Mouse (Mus musculus): ENCODE results near the gene Olfr457. TPM values are rescaled to one million over a fixed set of nuclear protein-coding genes. Genes with fewer than 3 reads are reported as not detected.
"Not testable (repeated sequence)": the region's sequence is repeated elsewhere in the genome, so short reads cannot be mapped to it uniquely, and the experiment has no call there.

Olfr457 gene
- total RNA-seq (2021): not detected
- long read RNA-seq, experiment 1: 0 reads
- long read RNA-seq, experiment 2: 0 reads

GRCm38 (mm10) chr6:42476235-42476634 lies at the start of gene Olfr457:
Olfr457 (minus strand) TSS chr6:42476335.
- no peak for DNase-seq (ENCODE audit: low spot score)

DNA sequence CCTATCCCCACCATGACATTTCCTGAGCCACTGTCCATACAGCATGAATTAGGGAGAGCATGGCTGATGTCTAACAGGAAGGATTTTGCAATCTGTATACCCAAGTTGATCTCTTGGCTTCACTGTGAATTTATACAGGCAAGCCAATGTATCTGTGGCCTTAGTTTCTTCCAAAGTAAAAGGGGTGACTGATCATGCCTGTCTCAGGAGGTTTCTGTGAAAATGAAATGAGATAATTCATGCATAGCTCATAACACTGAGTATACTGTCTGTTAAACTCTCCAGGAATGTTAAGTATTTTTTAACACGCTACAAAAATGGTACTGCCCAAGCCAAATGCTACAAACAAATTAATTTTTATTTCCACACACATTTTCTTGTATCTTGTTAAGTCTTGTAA lies 37.3 kb upstream of the Olfr457 start:
- no peak for DNase-seq (ENCODE audit: low spot score)

DNA sequence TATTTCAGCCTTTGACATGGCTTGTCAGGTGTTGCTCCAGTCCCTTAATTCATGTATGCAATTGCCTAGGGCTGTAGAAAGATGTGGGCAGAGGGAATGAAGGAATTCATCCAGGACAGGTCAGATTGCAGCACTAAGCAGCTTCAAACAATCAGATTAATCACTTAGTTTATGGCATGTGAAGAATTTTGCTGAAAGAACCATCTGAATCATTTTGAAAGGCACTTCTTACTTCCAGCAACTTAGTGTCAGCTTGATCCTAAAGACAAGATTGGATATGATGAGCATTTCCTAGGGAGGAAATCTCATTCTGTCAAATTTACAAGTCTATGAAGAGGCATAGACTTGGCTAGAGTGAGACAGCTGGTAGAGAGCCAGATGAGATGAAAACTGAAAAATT lies 33.2 kb upstream of the Olfr457 start:
- DNase-seq (ENCODE audit: low spot score): no peak

DNA sequence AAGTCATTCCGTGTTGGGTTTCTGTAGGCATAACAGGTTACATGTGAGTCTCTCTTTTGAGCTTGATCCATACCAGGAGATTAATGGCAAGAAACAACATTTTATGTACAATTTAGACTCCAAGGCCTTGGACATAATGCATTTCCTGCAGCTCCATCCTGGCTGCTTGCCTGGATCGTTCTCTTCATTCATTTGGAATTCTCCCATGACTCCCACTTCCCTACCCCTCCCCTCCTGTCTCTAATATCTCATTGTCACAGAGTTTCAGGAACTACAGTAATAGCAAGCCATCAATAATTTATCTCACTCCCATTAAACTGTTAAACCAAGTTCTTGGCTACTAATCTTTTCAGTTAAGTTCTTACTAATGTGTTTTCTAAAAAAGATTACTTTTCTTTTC lies 27.3 kb upstream of the Olfr457 start:
- DNase-seq (ENCODE audit: low spot score): no peak

DNA sequence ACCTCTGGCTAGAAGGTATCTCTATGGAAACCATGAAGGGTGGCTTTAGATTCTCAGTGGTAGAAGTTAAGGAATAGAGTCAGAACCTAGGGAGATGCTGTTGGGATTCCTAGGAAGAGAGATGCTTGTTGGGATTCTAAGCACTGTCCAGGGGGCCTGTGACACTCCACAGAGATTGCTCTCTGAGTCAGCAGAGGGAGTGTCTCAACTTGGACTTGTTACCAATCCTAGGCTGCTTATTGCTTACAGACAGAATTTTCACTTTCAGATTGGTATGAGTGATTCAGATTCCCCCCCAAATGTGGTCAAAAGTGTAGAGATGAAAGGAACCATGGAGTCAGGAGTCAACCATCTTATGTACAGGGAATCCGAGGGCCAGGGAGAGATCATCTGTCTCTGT lies 13.6 kb upstream of the Olfr457 start:
- no peak for DNase-seq (ENCODE audit: low spot score)

DNA sequence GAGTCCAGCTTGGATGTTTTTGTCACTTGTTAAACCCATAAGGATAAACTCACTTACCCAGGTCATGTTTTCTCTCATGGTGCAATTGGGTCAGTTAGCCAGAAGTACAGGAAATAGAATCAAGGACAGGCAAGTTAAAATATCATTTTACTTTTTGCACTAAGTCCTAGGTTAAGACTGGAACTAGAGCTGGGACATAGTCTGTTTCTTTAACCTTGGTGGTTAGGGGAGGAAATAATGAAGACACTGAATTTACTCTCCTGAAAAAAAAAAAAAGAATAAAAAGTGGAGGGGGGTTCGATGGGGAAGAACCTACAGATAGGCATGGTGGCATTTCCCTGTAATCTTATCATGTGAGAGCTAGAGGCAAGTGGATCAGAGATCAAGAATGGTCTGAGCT lies 11.0 kb upstream of the Olfr457 start, which contains the start of gene Olfr456:
Gene Olfr456 (minus strand): TSS at position 101 of the 400 bp plus-strand sequence.
- no peak for DNase-seq (ENCODE audit: low spot score)

GRCm38 (mm10) chr6:42484633-42485032 lies 8.5 kb upstream of the Olfr457 start:
- no peak for DNase-seq (ENCODE audit: low spot score)

DNA sequence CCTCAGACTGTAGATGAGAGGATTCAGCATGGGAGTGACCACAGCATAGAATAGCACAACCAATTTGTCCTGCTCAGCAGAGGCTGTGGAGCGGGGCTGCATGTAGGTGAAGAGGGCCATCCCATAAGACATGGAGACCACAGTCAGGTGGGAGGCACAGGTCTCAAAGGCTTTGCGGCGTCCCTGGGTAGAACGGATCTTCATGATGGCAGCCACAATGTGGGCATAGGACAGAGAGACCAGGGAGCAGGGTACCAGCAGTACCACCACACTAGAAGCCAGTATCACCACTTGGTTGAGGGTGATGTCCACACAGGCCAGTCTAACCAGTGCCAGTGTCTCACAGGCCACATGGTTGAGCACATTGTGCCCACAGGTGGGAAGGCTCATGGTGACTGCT lies 4.8 kb downstream of the Olfr457 start:
- not testable (repeated sequence) for DNase-seq (ENCODE audit: low spot score)

GRCm38 (mm10) chr6:42470542-42470941 lies 5.6 kb downstream of the Olfr457 start:
- DNase-seq (ENCODE audit: low spot score): no peak

GRCm38 (mm10) chr6:42465096-42465495 lies 11.0 kb downstream of the Olfr457 start, which contains the start of gene Olfr458:
Olfr458 (minus strand) TSS chr6:42465196.
- DNase-seq (ENCODE audit: low spot score): no peak

DNA sequence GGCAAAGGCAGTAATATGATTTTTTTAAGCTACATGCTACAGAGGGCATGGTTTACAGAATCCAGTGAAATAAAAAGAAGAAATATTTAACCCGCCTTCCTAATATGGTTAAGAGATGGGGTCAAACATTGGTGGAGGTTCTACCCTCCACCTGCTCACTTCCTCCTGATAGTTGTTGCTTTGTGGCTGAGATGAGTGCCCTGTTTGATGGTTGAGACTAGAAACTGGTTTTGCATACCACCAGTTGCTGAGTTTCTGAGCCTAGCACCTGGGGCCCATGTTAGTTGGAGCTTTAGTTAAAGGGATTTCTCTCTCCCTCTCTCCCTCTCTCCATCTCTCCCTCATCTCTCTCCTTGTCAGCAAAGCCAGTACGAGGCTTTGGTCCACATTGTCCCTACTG lies 28.8 kb downstream of the Olfr457 start:
- no peak for DNase-seq (ENCODE audit: low spot score)

DNA sequence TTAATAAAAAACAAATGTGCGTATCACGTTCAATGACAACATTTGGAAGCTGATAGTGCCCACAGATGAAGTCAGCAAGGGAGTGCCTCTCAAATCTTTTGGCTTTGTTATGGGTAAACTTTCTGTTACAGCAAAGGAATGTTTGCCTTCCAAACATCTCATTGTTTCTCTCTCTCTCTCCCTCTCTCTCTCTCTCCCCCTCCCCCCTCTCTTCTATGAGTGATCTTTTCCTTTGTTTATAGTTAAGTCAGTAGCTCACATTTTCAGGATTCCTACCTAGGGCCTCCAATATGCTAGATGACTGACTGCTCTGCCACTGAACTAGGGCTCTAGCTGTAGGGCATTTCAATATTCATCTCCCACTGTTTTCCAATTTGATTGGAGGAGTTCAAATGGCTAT lies 31.6 kb downstream of the Olfr457 start:
- DNase-seq (ENCODE audit: low spot score): no peak

DNA sequence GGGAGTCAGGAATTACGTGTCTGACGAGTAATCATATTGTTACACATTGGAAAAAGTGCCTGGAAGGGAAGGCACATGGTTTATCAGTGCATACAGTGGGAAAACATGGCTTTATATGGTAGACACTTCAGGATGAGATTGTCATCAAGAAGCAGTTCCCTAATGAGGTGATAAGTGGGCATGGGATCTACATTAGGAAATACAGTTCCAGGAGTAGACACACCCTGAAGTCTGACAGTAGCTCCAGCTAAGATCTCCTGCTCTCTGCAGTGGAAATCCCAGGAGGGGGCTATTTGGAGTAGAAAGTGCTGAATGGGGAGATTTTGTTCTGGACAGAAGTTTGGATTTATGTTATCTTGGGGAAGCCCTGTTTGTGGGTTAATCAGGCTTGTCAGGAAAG lies 34.7 kb downstream of the Olfr457 start:
- DNase-seq (ENCODE audit: low spot score): no peak

GRCm38 (mm10) chr6:42435490-42435889 lies 40.6 kb downstream of the Olfr457 start:
- DNase-seq (ENCODE audit: low spot score): no peak

GRCm38 (mm10) chr6:42434446-42434845 lies 41.7 kb downstream of the Olfr457 start, which contains the start of gene Tas2r126:
Tas2r126 (plus strand) TSS chr6:42434535.
- no peak for DNase-seq (ENCODE audit: low spot score)

GRCm38 (mm10) chr6:42433554-42433953 lies 42.6 kb downstream of the Olfr457 start:
- DNase-seq (ENCODE audit: low spot score): no peak

GRCm38 (mm10) chr6:42426337-42426736 lies 49.8 kb downstream of the Olfr457 start:
- DNase-seq (ENCODE audit: low spot score): no peak

DNA sequence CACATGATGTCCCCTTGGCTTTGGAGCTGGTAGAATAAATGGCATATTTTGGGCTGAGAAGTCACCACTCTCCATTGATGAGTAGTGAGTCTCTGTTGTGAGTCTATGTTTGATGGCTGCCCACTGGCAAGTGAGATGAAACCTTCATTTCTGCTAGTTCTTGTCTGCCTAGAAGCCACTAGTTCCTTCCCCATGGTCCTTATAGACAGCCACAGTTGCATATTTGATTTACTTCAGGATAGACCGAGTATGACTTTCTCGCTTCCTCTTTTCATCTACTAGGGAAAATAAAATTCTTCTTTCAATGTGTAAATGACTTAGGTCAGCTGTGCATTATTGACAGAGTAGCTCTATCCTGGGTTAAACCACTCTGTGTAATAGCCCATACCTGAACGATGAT lies 51.7 kb downstream of the Olfr457 start:
- DNase-seq (ENCODE audit: low spot score): no peak

DNA sequence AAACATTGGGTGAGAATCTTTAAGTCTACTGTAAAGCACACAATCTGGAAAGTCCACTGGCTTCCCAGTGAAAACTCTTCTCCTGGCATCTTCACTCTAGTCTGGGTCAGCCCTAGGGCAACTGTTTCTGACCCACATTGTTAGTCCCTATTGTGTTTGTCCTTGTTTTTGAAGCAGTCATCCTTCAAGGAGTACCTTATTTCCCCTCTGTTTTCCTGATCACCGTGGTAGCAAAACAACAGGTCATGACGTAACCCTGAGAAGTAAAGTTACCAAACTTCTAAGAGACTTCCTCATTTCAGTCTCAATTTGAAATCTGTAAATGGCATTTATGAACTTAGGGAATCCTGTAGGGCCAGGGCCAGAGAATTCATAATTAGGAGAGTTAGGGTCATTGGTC lies 54.7 kb downstream of the Olfr457 start:
- no peak for DNase-seq (ENCODE audit: low spot score)

DNA sequence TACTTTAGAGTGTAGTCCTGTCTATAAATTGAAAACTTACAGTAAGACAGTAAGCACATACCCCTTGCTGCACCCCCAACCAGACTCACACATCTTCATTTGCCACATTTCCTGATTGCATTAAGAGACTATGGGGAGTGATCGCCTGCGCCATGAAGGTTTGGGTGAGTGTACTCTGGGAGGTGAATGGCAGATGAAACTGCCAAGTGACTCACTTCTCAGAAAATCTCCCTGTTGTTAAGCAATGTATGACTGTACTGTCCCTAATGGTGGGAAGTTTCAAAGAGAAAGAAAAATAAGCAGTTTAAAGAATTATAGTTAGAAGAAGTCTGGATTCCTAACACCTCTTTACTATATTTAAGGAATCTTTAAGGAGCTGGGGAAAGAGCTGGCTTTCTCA lies 56.7 kb downstream of the Olfr457 start:
- DNase-seq (ENCODE audit: low spot score): no peak

Data from gastrocnemius, adult 18-20 months (tissue).